Mouse (Mus musculus) layer of hippocampus, adult 9-10 months (tissue): Measurements from ENCODE around the gene Mdga1.

Experiments used
- DNase-seq: peaks from one replicate; pipeline ENCODE4 v3.0.0; 2022; ENCODE audit warnings: low spot score

Gene Mdga1

GRCm38 (mm10) chr17:29843419-29844162 lies 126.3 kb downstream of the Mdga1 start:
- no peak for DNase-seq

GRCm38 (mm10) chr17:29841781-29842690 lies 127.9 kb downstream of the Mdga1 start:
- DNase-seq, result no peak

- DNase-seq, result no peak
Observed at GRCm38 (mm10) chr17:29838029-29838428, 131.9 kb downstream of the Mdga1 start.

GRCm38 (mm10) chr17:29837441-29837840 lies 132.4 kb downstream of the Mdga1 start:
- no peak for DNase-seq

GRCm38 (mm10) chr17:29834768-29835167 lies 135.1 kb downstream of the Mdga1 start:
- peak; percentile 58 for DNase-seq

- no peak for DNase-seq
Observed at GRCm38 (mm10) chr17:29834333-29834732, 135.6 kb downstream of the Mdga1 start.

- DNase-seq, result no peak
Observed at GRCm38 (mm10) chr17:29831696-29832095, 138.2 kb downstream of the Mdga1 start.

GRCm38 (mm10) chr17:29829136-29829535 lies 140.8 kb downstream of the Mdga1 start:
- no peak for DNase-seq

GRCm38 (mm10) chr17:29827602-29828001 lies 142.3 kb downstream of the Mdga1 start:
- no peak for DNase-seq

- no peak for DNase-seq
Observed at GRCm38 (mm10) chr17:29824512-29825120, 145.3 kb downstream of the Mdga1 start.

- no peak for DNase-seq
Observed at GRCm38 (mm10) chr17:29824208-29824509, 145.7 kb downstream of the Mdga1 start.

GRCm38 (mm10) chr17:29823439-29824207 lies 146.3 kb downstream of the Mdga1 start:
- no peak for DNase-seq

- no peak for DNase-seq
Observed at GRCm38 (mm10) chr17:29819608-29820007, 150.3 kb downstream of the Mdga1 start.

- no peak for DNase-seq
Observed at GRCm38 (mm10) chr17:29818989-29819388, 150.9 kb downstream of the Mdga1 start.

- DNase-seq, result no peak
Observed at GRCm38 (mm10) chr17:29818264-29818945, 151.5 kb downstream of the Mdga1 start.

- DNase-seq, result no peak
Observed at GRCm38 (mm10) chr17:29814758-29815157, 155.1 kb downstream of the Mdga1 start.

- DNase-seq, result no peak
Observed at GRCm38 (mm10) chr17:29813328-29813727, 156.6 kb downstream of the Mdga1 start.

- no peak for DNase-seq
Observed at GRCm38 (mm10) chr17:29803545-29803944, 166.3 kb downstream of the Mdga1 start.

- DNase-seq, result peak; percentile 15
Observed at GRCm38 (mm10) chr17:29801358-29801757, 168.5 kb downstream of the Mdga1 start.

GRCm38 (mm10) chr17:29800096-29800455 lies 169.8 kb downstream of the Mdga1 start:
- DNase-seq, result no peak

- DNase-seq, result no peak
Observed at GRCm38 (mm10) chr17:29799398-29800095, 170.3 kb downstream of the Mdga1 start.
